Mouse (Mus musculus): Measurements from ENCODE around the gene Zfp319.

Gene Zfp319

GRCm38 (mm10) chr8:95351461-95351860 is 19.7 kb upstream of the Zfp319 start:
- no peak for DNase-seq (ENCODE audit: low spot score)

DNA sequence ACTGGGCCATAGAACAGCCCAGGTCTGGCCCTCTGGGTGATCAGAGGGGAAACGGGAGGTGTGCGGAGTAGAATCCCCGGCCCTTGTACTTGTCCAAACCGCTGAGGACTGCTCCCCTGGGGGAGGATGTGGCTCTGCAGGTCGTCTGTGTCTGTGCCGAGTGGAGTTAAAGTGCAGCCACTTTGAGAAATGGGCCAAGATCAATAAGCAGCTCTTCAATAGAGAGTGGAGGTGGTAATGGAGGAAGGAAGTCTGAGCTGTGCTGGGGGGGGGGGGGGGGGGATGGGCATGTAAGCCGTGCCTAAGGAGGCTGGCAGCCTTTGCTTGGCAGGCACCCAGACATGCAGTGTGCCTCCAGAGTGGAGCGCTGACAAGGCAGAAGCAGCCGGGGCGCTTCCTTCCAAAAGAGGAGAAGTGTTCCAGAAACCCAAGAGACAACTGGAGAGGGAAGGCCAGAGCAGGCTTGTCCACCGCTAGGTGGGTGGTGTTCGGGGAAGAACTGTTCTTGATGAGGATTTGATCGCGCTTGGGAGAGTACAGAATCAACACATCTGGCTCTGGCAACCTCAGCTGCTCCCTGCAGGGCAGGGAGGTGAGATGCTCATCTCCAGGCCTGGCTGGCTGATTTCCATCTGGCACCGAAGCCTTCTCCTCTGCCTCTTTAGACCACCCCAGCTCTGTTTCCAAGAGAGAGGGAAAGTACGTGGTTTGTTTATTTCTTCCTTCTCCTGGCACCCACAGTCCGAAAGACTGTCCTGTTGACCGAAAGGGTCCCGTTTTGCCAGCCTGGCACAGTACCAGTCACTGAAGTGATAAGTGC is 17.3 kb upstream of the Zfp319 start:
- peak; percentile 86 for DNase-seq (ENCODE audit: low spot score)

- no peak for DNase-seq (ENCODE audit: low spot score)
Observed at GRCm38 (mm10) chr8:95348356-95348755, 16.6 kb upstream of the Zfp319 start.

GRCm38 (mm10) chr8:95346643-95347545 is 15.1 kb upstream of the Zfp319 start:
- peak; percentile 71 for DNase-seq (ENCODE audit: low spot score)

- no peak for DNase-seq (ENCODE audit: low spot score)
Observed at GRCm38 (mm10) chr8:95344668-95345067, 12.9 kb upstream of the Zfp319 start.

GRCm38 (mm10) chr8:95341721-95342120 is 10.0 kb upstream of the Zfp319 start:
- no peak for DNase-seq (ENCODE audit: low spot score)

DNA sequence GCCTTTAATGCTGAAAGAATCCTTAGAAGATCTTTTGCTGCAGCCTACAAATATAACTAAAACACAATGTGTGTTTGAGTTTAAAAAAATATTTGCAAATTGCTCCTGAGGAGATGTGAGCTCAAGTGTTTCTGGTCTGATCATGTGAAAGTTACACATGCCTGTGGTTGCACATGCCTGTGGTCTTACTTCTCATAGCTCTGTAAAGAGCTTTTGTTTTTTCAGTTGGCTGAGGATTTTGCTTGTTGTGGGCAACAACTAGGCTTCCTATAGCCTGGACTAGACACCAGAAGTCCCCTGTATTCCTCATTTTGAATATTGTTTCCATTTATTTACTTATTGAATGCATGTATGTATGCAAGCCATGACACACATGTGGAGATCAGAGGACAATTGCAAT is 4.6 kb upstream of the Zfp319 start:
- DNase-seq (ENCODE audit: low spot score), result no peak

DNA sequence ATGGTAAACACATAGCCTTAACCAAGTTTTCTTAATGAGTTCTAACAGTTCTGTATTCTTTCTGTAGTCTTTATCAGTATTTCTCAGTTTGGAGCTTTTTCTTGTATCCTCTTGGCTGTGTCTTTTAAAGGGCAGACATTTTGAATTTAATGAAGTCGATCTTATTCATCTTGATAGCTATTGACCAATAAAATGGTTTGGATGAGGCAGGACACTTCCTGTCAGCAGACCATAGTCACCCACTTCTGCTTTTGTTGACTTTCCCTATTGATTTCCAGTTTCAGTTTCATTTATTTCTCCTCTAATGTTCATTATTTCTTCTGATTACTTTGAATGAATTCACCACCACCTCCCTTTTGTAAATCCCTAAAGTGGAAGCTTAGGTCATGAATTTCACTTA is 4.0 kb upstream of the Zfp319 start:
- DNase-seq (ENCODE audit: low spot score), result no peak

DNA sequence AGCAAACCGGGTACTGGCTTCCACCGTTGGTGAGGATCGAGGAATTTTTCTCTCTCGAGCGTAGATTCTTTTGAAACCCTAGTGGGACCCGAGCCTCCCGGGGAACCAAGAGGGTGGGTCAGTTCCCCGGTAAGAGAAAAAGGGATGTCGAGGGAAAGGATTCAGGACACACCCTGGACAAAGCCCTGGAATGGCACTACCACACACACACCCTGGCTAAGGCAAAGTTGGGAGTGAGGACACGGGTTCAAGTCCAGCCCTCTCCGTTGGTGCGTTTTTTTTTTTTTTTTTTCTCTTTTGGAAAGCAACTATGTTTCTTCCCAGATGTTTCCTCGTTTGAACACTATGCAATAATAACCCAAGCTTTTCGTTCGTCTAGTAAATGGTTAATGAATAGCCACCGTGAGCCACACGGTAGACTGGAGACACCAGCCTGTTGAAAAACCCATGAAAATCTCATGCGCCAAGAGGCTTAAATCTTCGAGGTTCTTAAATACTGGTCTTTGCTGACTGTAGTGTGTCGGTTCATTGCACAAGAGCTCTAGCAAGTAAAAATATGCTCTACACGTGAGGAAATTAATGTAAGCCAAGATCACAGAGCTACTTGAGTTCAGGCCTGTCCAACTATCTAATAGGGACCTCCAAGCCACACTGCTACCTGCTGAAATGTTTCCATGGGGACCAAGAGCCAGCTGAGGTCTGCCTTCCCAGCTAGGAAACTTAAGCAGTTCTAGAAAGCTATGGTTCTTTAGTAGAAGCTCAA is 868 bp upstream of the Zfp319 start:
- peak; percentile 48 for DNase-seq (ENCODE audit: low spot score)

GRCm38 (mm10) chr8:95331156-95331719 is 512 bp downstream of the Zfp319 start:
- DNase-seq (ENCODE audit: low spot score), result no peak

GRCm38 (mm10) chr8:95330367-95330766 is 1.4 kb downstream of the Zfp319 start:
- no peak for DNase-seq (ENCODE audit: low spot score)

- DNase-seq (ENCODE audit: low spot score), result no peak
Observed at GRCm38 (mm10) chr8:95327866-95328465, 3.8 kb downstream of the Zfp319 start.

DNA sequence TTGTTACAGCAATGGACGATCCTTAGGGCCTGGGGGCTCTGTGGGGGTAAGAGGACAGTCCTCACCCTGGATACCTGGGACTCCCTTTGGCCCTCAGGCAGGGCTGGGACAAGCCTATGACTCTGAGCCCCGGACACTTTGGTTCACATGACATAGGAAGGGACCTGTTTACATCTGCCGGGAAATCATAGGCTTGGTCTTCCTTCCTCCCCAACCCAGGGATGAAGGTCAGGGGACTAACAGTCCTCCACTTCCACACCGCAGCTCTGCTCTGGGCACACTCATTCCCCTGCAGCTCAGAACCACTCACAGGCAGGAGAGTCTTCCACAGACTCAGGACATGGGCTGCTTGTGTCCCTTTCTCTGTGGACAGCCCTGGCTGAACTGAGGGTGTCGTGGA is 4.9 kb downstream of the Zfp319 start:
- no peak for DNase-seq (ENCODE audit: low spot score)

- DNase-seq (ENCODE audit: low spot score), result no peak
Observed at GRCm38 (mm10) chr8:95324646-95325045, 7.1 kb downstream of the Zfp319 start.

DNA sequence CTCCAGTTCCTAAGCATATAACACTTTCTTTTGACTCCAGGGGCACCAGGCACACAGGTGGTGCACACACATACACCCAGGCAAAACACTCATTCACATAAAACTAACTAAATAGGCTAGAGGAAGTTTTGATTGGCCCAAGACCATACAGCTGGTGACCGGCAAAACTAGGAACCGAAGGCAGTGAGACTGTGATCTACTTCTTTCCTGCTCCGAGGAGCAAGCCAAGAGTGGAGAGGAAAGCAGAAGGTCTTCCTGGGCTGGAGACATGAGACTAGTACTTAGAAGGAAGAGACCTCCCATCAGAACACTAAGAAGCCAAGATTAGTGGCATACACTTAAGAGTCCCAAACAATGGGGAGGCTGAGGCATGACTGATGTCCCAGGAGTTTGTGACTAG is 8.5 kb downstream of the Zfp319 start:
- DNase-seq (ENCODE audit: low spot score), result no peak

DNA sequence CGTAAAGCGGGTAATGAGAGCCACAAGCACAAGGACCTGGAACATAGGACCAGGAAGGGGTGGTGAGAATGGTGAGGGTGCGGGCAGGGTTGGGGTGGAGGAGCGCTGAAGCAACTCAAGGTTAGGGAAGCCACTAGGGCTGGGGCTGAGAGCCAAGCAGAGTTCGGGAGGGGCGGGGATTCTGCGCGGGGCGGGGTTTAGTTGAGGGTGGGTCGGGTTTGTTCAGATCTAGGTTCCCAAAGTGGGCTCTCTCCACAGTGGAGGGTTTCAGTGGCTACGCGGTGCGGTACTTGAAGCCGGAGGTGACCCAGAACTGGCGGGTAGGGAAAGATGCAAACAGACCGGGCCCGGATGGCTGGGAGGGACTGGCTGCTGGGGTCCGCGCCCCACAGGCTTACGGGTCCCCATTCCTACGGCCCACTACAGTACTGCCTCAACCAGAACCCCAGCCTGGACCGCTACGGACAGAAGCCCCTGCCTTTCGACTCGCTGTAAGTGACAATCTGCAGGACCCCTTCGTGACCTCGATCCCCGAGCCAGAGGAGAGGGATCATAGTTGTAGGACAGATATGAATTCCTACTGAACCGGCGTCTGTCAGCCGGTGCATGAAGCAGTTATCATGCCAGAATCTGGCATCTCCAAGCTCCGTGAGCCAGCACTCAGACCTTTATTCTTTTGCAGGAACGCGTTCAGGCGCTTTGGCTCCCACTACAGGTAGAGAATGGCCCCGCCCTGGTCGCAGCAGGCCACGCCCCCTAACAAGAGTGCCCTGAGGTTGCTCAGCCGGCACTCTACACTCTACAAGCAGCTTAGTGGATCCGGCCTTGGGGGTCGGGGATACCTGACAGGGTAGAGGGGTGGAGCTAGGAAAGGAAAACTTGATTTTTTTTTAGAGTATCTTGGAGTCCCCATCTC is 11.3 kb downstream of the Zfp319 start:
- DNase-seq (ENCODE audit: low spot score), result no peak

- DNase-seq (ENCODE audit: low spot score), result no peak
Observed at GRCm38 (mm10) chr8:95315350-95315749, 16.4 kb downstream of the Zfp319 start.

- no peak for DNase-seq (ENCODE audit: low spot score)
Observed at GRCm38 (mm10) chr8:95314707-95315106, 17.0 kb downstream of the Zfp319 start.

DNA sequence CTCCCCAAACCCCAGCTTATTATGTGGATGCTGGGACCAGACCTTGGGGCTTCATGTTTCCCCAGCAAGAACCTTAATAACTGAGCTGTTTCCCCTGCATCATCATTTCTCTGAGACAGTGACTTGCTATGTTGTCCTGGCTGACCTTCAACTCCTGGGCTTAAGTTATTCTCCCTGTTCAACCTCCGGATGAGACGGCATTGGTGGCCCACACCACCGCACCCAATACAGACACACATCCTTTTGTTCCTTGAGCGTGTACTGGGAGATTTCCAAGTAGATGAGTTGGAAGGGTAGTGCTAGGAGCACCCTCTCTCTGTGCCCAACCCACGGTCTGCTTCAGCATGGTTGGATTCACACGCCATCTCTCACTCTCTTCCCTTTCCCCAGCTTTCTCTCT is 17.9 kb downstream of the Zfp319 start:
- no peak for DNase-seq (ENCODE audit: low spot score)

- no peak for DNase-seq (ENCODE audit: low spot score)
Observed at GRCm38 (mm10) chr8:95312836-95313235, 18.9 kb downstream of the Zfp319 start.
